ENCODE assay signal across 8 mouse cellular contexts in genomic region chr2:156257051-156257450, GRCm38 (mm10). TPM values are rescaled to one million over a fixed set of nuclear protein-coding genes. Genes with fewer than 3 reads are reported as not detected.
DNase-seq lines count a peak whose midpoint lies in the region; ATAC-seq and TF ChIP-seq lines count a peak whose summit lies in the region.

No protein-coding gene starts in this region.

- no peak overlapping the region for H3K4me2 ChIP-seq in forebrain, postnatal 0 days (ENCODE audit: low read depth)
- H3K4me2 ChIP-seq in forebrain, embryonic 12.5 days: no peak overlapping the region
- H3K4me2 ChIP-seq in kidney, embryonic 16.5 days (replicated peaks; ENCODE audit: low read depth, low read length): no peak overlapping the region
- no peak overlapping the region for H3K4me2 ChIP-seq in liver, embryonic 16.5 days (ENCODE audit: low read depth, low read length)

- no peak overlapping the region for H3K9ac ChIP-seq in forebrain, postnatal 0 days
- no peak overlapping the region for H3K9ac ChIP-seq in forebrain, embryonic 12.5 days
- no peak overlapping the region for H3K9ac ChIP-seq in kidney, embryonic 16.5 days (replicated peaks; ENCODE audit: low read length)
- H3K9ac ChIP-seq in liver, embryonic 16.5 days (ENCODE audit: low read depth, low read length): no peak overlapping the region

- 52% methylated on average over 2 of the region's 2 CpGs for WGBS in forebrain, postnatal 0 days
- 80% methylated on average over 2 of the region's 2 CpGs for WGBS in forebrain, embryonic 12.5 days
- WGBS in kidney, embryonic 16.5 days: 49% methylated on average over 2 of the region's 2 CpGs
- WGBS in liver, embryonic 16.5 days (ENCODE audit: insufficient replicate concordance): 25% methylated on average over 2 of the region's 2 CpGs

- H3K36me3 ChIP-seq in forebrain, postnatal 0 days (ENCODE audit: insufficient read depth): peaks cover 31% of the 10 kb centered on the region
- peaks cover 62% of the 10 kb centered on the region for H3K36me3 ChIP-seq in forebrain, embryonic 12.5 days (replicated peaks)
- peaks cover 53% of the 10 kb centered on the region for H3K36me3 ChIP-seq in kidney, embryonic 16.5 days (ENCODE audit: insufficient read depth, low read length)
- H3K36me3 ChIP-seq in liver, embryonic 16.5 days (ENCODE audit: control insufficient read depth, insufficient read depth): peaks cover 8% of the 10 kb centered on the region

- peak overlapping the region; percentile 35; the same call in 1 of the 2 replicates for H3K27ac ChIP-seq in forebrain, postnatal 0 days (ENCODE audit: low read depth, low read length)
- no peak overlapping the region for H3K27ac ChIP-seq in forebrain, embryonic 12.5 days
- H3K27ac ChIP-seq in kidney, embryonic 16.5 days (ENCODE audit: low read length): peak overlapping the region; percentile 79
- H3K27ac ChIP-seq in liver, embryonic 16.5 days (ENCODE audit: low read length): peak overlapping the region; percentile 63

- H3K9me3 ChIP-seq in forebrain, postnatal 0 days (ENCODE audit: low read length): no peaks in the 10 kb centered on the region
- no peaks in the 10 kb centered on the region for H3K9me3 ChIP-seq in forebrain, embryonic 12.5 days
- H3K9me3 ChIP-seq in kidney, embryonic 16.5 days (ENCODE audit: low read length): no peaks in the 10 kb centered on the region
- H3K9me3 ChIP-seq in liver, embryonic 16.5 days (replicated peaks; ENCODE audit: control insufficient read depth, low read length): no peaks in the 10 kb centered on the region

- ATAC-seq in forebrain, postnatal 0 days: peak; percentile 65
- ATAC-seq in forebrain, embryonic 12.5 days (ENCODE audit: low FRiP score): no peak
- ATAC-seq in kidney, embryonic 16.5 days (ENCODE audit: low FRiP score, low TSS enrichment): no peak
- ATAC-seq in liver, embryonic 16.5 days (ENCODE audit: low read depth): 0 out of 2 replicates have a peak, but pooled peaks have one; percentile 32

- TF ChIP-seq CTCF in forebrain, postnatal 0 days (IDR thresholded peaks at IDR 0.05; ENCODE audit: low read depth): no peak

- H3K4me1 ChIP-seq in forebrain, postnatal 0 days (ENCODE audit: insufficient read depth): peaks cover 4% of the 10 kb centered on the region; the same call in 1 of the 2 replicates
- H3K4me1 ChIP-seq in forebrain, embryonic 12.5 days: no peaks in the 10 kb centered on the region
- peaks cover 10% of the 10 kb centered on the region; the same call in 1 of the 2 replicates for H3K4me1 ChIP-seq in kidney, embryonic 16.5 days (ENCODE audit: insufficient read depth, low read length)
- peaks cover 7% of the 10 kb centered on the region for H3K4me1 ChIP-seq in liver, embryonic 16.5 days (ENCODE audit: control insufficient read depth, low read depth, low read length)

- H3K27me3 ChIP-seq in forebrain, postnatal 0 days (ENCODE audit: insufficient read depth, low read length): no peaks in the 10 kb centered on the region
- no peaks in the 10 kb centered on the region for H3K27me3 ChIP-seq in forebrain, embryonic 12.5 days
- H3K27me3 ChIP-seq in kidney, embryonic 16.5 days (ENCODE audit: insufficient read depth, low read length): no peaks in the 10 kb centered on the region
- no peaks in the 10 kb centered on the region for H3K27me3 ChIP-seq in liver, embryonic 16.5 days (ENCODE audit: control insufficient read depth, insufficient read depth, low read depth, low read length)

- DNase-seq in forebrain, postnatal 0 days: peak; percentile 35
- peak; percentile 65 for DNase-seq in R1 (ENCODE audit: low read depth, low spot score)
- peak; percentile 62 to 78 for DNase-seq in heart, adult 18-20 months
- peak; percentile 55 for DNase-seq in right cerebral cortex, postnatal 4 days
- no peak for DNase-seq in natural killer cell, adult 2 months (ENCODE audit: low spot score in 2 of 2)

- no peak overlapping the region for H3K4me3 ChIP-seq in forebrain, postnatal 0 days (ENCODE audit: low read depth, low read length)
- H3K4me3 ChIP-seq in forebrain, embryonic 12.5 days (replicated peaks): no peak overlapping the region
- H3K4me3 ChIP-seq in kidney, embryonic 16.5 days (ENCODE audit: low read length): no peak overlapping the region
- H3K4me3 ChIP-seq in liver, embryonic 16.5 days (ENCODE audit: low read depth, low read length): no peak overlapping the region

RNA-seq across cellular contexts. Expression of gene Cnbd2, which starts 55.0 kb away (rescaled TPM):
- total RNA-seq in forebrain, postnatal 0 days (2014; rRNA removed): 3.9 and 7.0 TPM in 2 replicates
- 9.1 and 10.0 TPM in 2 replicates for polyA plus RNA-seq in forebrain, postnatal 0 days (2015; fragmentation: Nextera tagmentation; extraction: Ambion mirVana)
- 5.0 and 5.2 TPM in 2 replicates for polyA plus RNA-seq in forebrain, embryonic 12.5 days (2016; fragmentation: Nextera tagmentation; extraction: Ambion mirVana)
- under 1 TPM; 0.62 to 0.69 TPM for total RNA-seq in heart, adult 18-20 months (2021)
- 5.5 and 8.1 TPM in 2 replicates for polyA plus RNA-seq in kidney, embryonic 16.5 days (2015; fragmentation: Nextera tagmentation; extraction: Ambion mirVana)
- polyA plus RNA-seq in liver, embryonic 16.5 days (2015; fragmentation: Nextera tagmentation; extraction: Ambion mirVana): 1.6 and 1.9 TPM in 2 replicates

RNA-seq across cellular contexts. Expression of gene Scand1, which starts 55.5 kb away (rescaled TPM):
- 204 and 242 TPM in 2 replicates for total RNA-seq in forebrain, postnatal 0 days (2014; rRNA removed)
- 134 and 170 TPM in 2 replicates for polyA plus RNA-seq in forebrain, postnatal 0 days (2015; fragmentation: Nextera tagmentation; extraction: Ambion mirVana)
- polyA plus RNA-seq in forebrain, embryonic 12.5 days (2016; fragmentation: Nextera tagmentation; extraction: Ambion mirVana): 101 and 104 TPM in 2 replicates
- 10 to 100 TPM; 80.0 to 86.3 TPM for total RNA-seq in heart, adult 18-20 months (2021)
- polyA plus RNA-seq in kidney, embryonic 16.5 days (2015; fragmentation: Nextera tagmentation; extraction: Ambion mirVana): 48.8 and 58.0 TPM in 2 replicates
- 20.7 and 21.4 TPM in 2 replicates for polyA plus RNA-seq in liver, embryonic 16.5 days (2015; fragmentation: Nextera tagmentation; extraction: Ambion mirVana)

Comparison
In these comparisons a context has a peak if more than half of its experiments do, and no peak if none do; other contexts are left out.
1. ATAC-seq: peak in forebrain, postnatal 0 days (single experiment) and liver, embryonic 16.5 days (single experiment); none in forebrain, embryonic 12.5 days (single experiment) and kidney, embryonic 16.5 days (single experiment).
2. DNase-seq: peak in forebrain, postnatal 0 days (single experiment), R1 (single experiment), heart, adult 18-20 months (2 of 2) and right cerebral cortex, postnatal 4 days (single experiment); none in natural killer cell, adult 2 months (0 of 2).